Mouse (Mus musculus): Measurements from ENCODE around the gene Homer2.

Homer2 gene

GRCm38 (mm10) chr7:81698357-81698756 is 9.0 kb downstream of the Homer2 start:
- DNase-seq (ENCODE audit: low read depth): no peak

DNA sequence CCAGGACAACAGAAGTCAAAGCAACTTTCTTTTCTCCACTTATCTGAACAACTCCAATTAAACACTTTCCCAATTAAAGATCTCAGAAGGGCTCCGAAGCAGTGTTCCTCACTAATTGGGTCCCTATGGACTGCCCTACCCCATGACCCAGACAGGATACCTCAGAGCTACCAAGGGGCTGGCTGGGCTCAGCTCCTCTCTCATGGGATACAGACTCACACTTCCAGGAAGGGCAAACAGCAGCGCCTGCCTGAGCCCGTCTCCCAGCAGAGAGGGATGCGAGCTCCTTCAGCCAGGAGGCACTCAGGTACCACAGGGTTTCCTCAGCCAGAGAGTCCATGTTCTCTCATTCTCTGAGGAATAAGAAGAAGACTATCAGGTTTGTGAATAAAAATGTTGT is 9.4 kb downstream of the Homer2 start:
- DNase-seq (ENCODE audit: low read depth): no peak

GRCm38 (mm10) chr7:81695763-81696533 is 11.4 kb downstream of the Homer2 start:
- DNase-seq (ENCODE audit: low read depth): no peak

- DNase-seq (ENCODE audit: low read depth): peak; percentile 35
These were observed 16.3 kb downstream of the Homer2 start for GRCm38 (mm10) chr7:81691067-81691466.

GRCm38 (mm10) chr7:81689116-81689681 is 18.1 kb downstream of the Homer2 start:
- DNase-seq (ENCODE audit: low read depth): no peak

DNA sequence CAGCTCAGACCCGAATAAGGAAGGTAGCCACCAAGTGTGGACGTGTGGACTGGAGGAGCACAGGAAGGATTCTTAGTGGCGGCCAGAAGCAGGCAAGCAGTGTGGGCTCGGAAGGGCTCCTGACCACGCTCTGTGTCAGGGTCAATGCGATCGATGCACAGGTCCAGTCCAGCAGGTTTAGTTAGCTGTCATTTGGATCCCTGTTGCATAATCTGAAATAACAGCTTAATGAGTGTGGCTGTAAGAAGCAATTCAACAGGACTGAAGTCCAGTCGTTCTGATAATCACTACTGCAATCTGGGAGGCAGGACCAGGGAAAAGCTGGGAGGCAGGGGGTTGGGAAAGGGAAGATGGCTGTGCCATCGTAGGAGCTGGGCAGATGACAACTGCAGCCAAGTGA is 18.9 kb downstream of the Homer2 start:
- no peak for DNase-seq (ENCODE audit: low read depth)

- DNase-seq (ENCODE audit: low read depth): no peak
These were observed 19.5 kb downstream of the Homer2 start for GRCm38 (mm10) chr7:81687684-81688316.

GRCm38 (mm10) chr7:81685375-81685774 is 22.0 kb downstream of the Homer2 start:
- no peak for DNase-seq (ENCODE audit: low read depth)

DNA sequence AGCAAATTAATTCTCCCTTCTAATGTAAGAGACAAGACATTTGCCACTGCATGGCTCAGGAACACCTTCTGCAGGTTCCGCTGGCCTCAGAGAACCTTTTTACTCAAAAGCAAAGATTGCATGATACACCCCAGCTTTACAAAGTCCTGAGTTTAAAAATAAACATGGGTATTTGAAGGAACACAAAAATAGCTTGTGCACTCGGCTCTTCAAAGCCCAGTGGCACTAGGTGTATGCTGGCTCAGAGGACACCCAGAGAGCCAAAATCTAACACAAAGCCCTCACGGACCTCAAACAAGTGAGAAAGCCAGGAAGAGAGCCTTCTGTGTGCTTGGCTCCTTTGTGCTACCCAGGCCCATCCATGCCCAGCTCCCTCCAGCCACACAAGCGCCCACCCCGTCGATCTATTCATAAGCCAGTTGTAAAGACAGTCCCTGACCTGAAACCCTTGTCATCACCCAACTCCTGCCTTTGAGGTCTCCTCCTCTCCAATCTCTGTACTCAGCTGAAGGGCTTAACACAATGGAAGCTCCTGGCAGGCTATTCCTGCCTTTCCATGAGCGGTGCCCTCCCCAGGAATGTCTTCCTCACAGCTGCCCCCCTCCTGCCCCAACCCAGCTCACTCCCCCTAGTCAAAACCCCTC is 23.4 kb downstream of the Homer2 start:
- DNase-seq (ENCODE audit: low read depth): no peak

- no peak for DNase-seq (ENCODE audit: low read depth)
These were observed 25.9 kb downstream of the Homer2 start for GRCm38 (mm10) chr7:81681386-81681785.

DNA sequence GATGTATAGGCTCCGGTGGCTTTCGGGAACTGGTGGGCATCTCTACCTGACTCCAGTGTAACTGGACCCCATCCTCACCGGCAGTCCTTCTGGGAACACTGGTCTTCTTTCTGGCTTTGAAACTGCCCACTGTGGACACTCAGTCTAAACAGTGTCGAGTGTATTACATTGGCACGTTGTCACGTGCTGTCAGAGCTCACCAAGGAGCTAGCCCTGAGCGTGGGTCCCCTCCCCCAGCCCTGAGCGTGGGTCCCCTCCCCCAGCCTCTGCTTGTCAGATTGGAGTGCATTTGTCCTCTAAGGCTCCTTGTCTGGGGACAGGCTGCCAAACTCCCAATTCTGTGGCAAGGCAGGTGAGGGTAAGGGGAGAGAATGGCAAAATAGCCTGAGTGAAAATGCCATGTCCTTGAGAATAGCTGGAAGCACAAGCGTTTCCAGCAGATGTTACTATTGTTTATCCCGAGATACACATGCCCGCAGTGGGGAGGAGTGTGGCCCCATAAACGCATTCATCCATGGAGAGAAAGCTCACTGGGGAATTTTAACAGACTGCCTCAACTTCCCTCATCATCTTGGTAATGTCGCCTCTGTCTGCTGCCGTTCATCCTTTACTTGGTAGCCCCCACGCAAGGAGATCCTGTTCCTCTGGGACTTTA is 33.8 kb downstream of the Homer2 start:
- no peak for DNase-seq (ENCODE audit: low read depth)

- no peak for DNase-seq (ENCODE audit: low read depth)
These were observed 34.5 kb downstream of the Homer2 start for GRCm38 (mm10) chr7:81672735-81673291.

DNA sequence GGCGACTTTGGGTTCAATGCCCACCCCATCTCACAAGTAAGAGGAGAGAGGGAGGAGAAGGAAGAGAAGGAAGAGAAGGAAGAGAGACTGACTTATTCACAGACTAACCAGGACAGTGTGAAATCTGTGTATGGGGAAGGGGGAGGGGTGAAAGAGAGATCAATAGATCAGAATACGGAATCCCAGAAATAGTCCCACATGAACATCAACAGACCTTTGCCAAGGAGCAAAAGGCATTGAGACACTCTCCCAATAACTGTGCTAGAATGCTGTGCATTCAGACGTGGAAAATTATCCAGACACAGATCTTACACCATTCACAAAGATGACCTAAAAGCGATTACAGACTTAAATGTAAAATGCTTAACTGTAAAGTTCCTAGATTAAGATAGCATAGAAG is 40.2 kb downstream of the Homer2 start:
- DNase-seq (ENCODE audit: low read depth): no peak

DNA sequence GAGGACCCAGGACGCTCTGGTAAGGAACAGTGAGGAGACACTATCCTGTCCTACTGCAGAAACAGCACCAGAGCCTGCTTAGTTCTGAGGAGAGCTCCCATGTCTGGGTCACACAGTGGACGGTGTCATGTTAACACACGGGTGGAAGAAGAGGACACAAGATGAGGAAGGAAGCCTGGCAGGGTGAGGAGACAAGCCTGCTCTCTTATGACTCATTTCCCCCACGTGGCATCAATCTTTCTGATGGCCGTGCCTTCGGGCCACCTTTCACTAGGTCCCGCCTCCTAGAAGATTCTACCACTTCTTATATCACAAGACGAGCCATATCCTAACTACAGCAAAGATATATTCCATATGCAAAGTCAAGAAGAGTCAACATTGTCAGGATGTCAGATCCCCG is 40.7 kb downstream of the Homer2 start:
- no peak for DNase-seq (ENCODE audit: low read depth)

DNA sequence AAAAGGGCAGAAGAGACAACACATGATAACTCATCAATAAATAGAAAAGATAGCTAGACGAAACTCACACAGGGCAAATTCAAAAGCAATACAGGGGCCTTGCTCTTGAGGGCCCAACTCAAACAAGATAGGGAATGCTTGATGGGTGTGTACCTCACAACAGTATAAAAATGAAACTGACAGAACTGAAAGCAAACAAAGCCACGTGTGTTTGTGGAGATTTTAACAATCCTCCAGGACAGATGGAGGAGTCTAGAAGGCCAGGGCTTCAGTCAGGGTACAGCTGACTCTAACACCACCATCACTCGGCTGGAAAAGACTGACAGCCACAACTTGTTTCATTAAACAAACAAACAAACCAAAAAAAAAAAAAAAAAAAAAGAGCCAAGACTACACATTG is 44.3 kb downstream of the Homer2 start:
- no peak for DNase-seq (ENCODE audit: low read depth)

GRCm38 (mm10) chr7:81657631-81658347 is 49.5 kb downstream of the Homer2 start:
- no peak for DNase-seq (ENCODE audit: low read depth)

GRCm38 (mm10) chr7:81657055-81657454 is 50.3 kb downstream of the Homer2 start:
- DNase-seq (ENCODE audit: low read depth): no peak

GRCm38 (mm10) chr7:81656635-81657034 is 50.7 kb downstream of the Homer2 start:
- no peak for DNase-seq (ENCODE audit: low read depth)

- DNase-seq (ENCODE audit: low read depth): no peak
These were observed 52.2 kb downstream of the Homer2 start for GRCm38 (mm10) chr7:81654946-81655718.

DNA sequence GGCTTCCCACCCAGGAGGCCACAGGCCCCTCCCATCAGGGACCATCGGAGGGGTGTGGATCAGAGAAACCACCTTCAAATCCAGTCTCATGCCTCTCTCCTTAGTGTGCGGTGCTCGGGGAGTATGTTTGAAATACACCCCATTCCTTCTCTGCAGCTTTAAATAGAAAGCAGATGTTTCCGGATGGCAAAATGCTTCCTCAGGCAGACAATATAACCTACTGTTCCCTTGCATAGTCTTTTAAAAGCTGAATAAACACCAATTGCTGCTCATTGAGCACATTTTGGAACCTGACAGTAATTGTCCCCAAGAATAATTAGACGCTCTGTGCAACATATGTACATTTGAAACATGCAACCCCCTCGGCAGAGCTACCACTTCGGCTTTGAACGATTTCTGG is 53.3 kb downstream of the Homer2 start:
- no peak for DNase-seq (ENCODE audit: low read depth)

DNA sequence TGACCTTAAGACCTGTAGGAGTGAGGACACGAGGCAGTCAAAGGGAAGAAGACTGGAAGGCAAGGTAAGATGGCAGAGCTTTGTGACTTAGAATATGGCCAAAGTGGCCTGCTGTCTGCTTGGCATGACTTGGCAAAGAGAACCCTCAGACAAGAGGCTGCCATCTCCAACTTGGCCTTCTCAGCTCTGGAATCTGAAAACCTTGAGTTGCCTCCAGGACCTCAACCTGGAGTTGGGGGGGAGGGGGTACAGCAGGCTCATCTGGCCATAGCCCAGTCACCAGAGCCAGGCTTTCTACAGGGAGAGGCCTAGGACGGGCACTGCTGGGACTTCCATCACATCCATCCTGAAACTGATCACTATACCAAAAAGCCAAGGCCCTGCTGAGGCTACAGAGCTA is 55.0 kb downstream of the Homer2 start:
- no peak for DNase-seq (ENCODE audit: low read depth)
